Mouse (Mus musculus): ENCODE results near the gene Slc8b1.

GRCm38 (mm10) chr5:120571056-120571740 is 60.2 kb downstream of the Slc8b1 start:
- TF ChIP-seq CTCF (IDR thresholded peaks at IDR 0.05; ENCODE audit: low read depth, low read length), result no peak
- no peak for TF ChIP-seq POLR2A (IDR thresholded peaks at IDR 0.05; ENCODE audit: extremely low read depth, insufficient read depth, low read length)
